Mouse (Mus musculus) olfactory bulb, adult 2 months (tissue): ENCODE measurements around the gene Clint1.

Experiments used
- CTCF ChIP-seq: fragments of 200-500 bp; IDR thresholded peaks from 2 replicates; pipeline ENCODE4 v1.5.1; 2012; ENCODE audit warnings: low read depth, mild to moderate bottlenecking, low read length, moderate library complexity; ENCODE audit not compliant: insufficient read depth
- POLR2A ChIP-seq: fragments of 200-500 bp; IDR thresholded peaks from 2 replicates; pipeline ENCODE4 v1.6.1; 2012; ENCODE audit warnings: mild to moderate bottlenecking, low read depth, low read length, moderate library complexity; ENCODE audit not compliant: insufficient read depth

DNA sequence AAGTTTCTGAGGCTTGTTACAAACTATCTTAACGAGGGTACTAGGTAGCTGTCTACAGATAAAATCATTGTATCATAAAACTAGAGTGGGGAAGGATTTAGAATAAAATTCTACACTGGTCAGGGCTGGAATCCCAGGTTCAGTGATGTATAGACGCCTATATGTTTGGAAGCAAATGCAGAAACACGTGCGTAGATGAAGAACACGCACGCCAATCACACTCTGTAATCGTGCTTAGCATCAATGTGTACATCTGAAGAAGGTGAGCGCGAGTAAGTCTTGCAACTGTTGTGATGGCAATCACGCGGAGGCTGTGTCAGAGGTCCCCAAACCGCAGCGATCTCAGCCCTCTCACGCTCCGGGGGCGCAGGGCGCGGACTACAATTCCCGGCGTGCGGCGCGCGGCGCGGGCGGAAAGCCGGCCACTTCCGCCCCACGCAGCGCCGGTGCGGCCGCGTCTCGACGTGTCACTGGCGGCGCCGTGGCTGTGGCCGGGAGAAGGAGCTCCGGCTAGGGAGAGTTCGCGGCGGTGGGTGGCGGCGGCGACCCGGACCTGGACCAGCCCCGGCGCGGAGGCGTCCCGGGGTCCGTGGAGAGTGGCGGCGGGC lies at the start of gene Clint1:
- TF ChIP-seq CTCF = no peak
- peak; percentile 85 for TF ChIP-seq POLR2A
